21 mouse cellular contexts compared by ENCODE assay signal in genomic region chr1:172327206-172328001, GRCm38 (mm10). TPM values are rescaled to one million over a fixed set of nuclear protein-coding genes. Genes with fewer than 3 reads are reported as not detected.
DNase-seq lines count a peak whose midpoint lies in the region; TF ChIP-seq lines count a peak whose summit lies in the region.
"Had no signal": no experiment of that assay in that cellular context is flagged by ENCODE, and none has a peak within 500 bp of the region (broad histone marks: within the 10 kb centered on the region; RNA-seq: fewer than 3 reads in every experiment).

No protein-coding gene starts in this region.

- no peaks in the 10 kb centered on the region for H3K27me3 ChIP-seq in testis, adult 2 months (ENCODE audit: control insufficient read depth, insufficient read depth, low read length)

- DNase-seq in cerebellum, adult 9-11 months = peak; percentile 71
- no peak for DNase-seq in cerebellum, postnatal 14 days
- DNase-seq in left cerebral cortex, postnatal 36 days (ENCODE audit: low spot score in 2 of 2) = peak; percentile 52 to 69
- no peak for DNase-seq in left cerebral cortex, adult 9 months (ENCODE audit: low spot score in 2 of 2)
- DNase-seq in testis, postnatal 10 days (ENCODE audit: low spot score) = no peak
- no peak for DNase-seq in yolk sac, embryonic 10.5 days (ENCODE audit: low spot score)
- DNase-seq: adrenal gland, postnatal 14 days; forebrain, postnatal 0 days; kidney, adult 2 months; kidney, postnatal 25 days; lung, adult 18-20 months; lung, postnatal 14 days; thymus, postnatal 25 days had no signal

- TF ChIP-seq CTCF in testis, adult 2 months (IDR thresholded peaks at IDR 0.05; ENCODE audit: control insufficient read depth, insufficient read depth, insufficient replicate concordance, low read depth, low read length) = no peak

- H3K27ac ChIP-seq in testis, adult 2 months (ENCODE audit: control insufficient read depth, insufficient read depth, low read depth, low read length) = no peak overlapping the region
- H3K27ac ChIP-seq: forebrain, embryonic 10.5 days; heart, embryonic 10.5 days had no signal

- H3K36me3 ChIP-seq in testis, adult 2 months (ENCODE audit: control insufficient read depth, insufficient read depth, low read length) = no peaks in the 10 kb centered on the region; the same call in 1 of the 2 replicates
- H3K36me3 ChIP-seq: forebrain, embryonic 10.5 days; heart, embryonic 10.5 days had no signal

- intact Hi-C loops in left cerebral cortex, postnatal 36 days (cut with DNase I) = loop anchor here (5.0 kb wide), 1 partner anchor 35 kb away; no protein-coding TSS in a partner anchor

- no peak for TF ChIP-seq POLR2A in testis, adult 2 months (IDR thresholded peaks at IDR 0.05; ENCODE audit: control insufficient read depth, low read depth, low read length)

- peak overlapping the region; percentile 44 for H3K4me3 ChIP-seq in testis, adult 2 months (ENCODE audit: control insufficient read depth, low read depth, low read length)

- H3K4me1 ChIP-seq in testis, adult 2 months (ENCODE audit: control insufficient read depth, insufficient read depth, low read length) = peaks cover 25% of the 10 kb centered on the region

RNA-seq across cellular contexts. Expression of gene Kcnj9, which starts 1.7 kb away (rescaled TPM):
- total RNA-seq in left cerebral cortex, postnatal 36 days (2021) = 100 to 1,000 TPM; 134 to 136 TPM
- 40.4 and 41.2 TPM in 2 replicates for polyA plus RNA-seq in testis, adult 2 months (2012; rRNA removed)
- total RNA-seq: megakaryocyte, adult 5-6 weeks; MEL had no signal
- polyA plus RNA-seq: heart, embryonic 10.5 days; heart, postnatal 0 days; limb, embryonic 11.5 days; small intestine, adult 2 months had no signal

RNA-seq across cellular contexts. Expression of gene Kcnj10, which starts 13.6 kb away (rescaled TPM):
- 10 to 100 TPM; 86.8 to 97.1 TPM for total RNA-seq in left cerebral cortex, postnatal 36 days (2021)
- polyA plus RNA-seq in testis, adult 2 months (2012; rRNA removed) = 0.06 TPM in 2 replicates
- polyA plus RNA-seq: heart, postnatal 0 days had no signal

RNA-seq across cellular contexts. Expression of gene Atp1a2, which starts 29.5 kb away (rescaled TPM):
- total RNA-seq in left cerebral cortex, postnatal 36 days (2021) = 100 to 1,000 TPM; 590 to 654 TPM
- polyA plus RNA-seq in testis, adult 2 months (2012; rRNA removed) = 12.4 and 17.3 TPM in 2 replicates
- total RNA-seq: megakaryocyte, adult 5-6 weeks; MEL had no signal

RNA-seq across cellular contexts. Expression of gene Pigm, which starts 48.9 kb away (rescaled TPM):
- total RNA-seq in left cerebral cortex, postnatal 36 days (2021) = 1 to 10 TPM; 7.8 to 8.3 TPM
- 3.8 and 4.0 TPM in 2 replicates for polyA plus RNA-seq in testis, adult 2 months (2012; rRNA removed)

Comparison
In these comparisons a context has a peak if more than half of its experiments do, and no peak if none do; other contexts are left out.
1. DNase-seq: peak in cerebellum, adult 9-11 months (single experiment) and left cerebral cortex, postnatal 36 days (2 of 2); none in cerebellum, postnatal 14 days (0 of 2), left cerebral cortex, adult 9 months (0 of 2), testis, postnatal 10 days (single experiment) and yolk sac, embryonic 10.5 days (single experiment).